Mouse (Mus musculus) liver, embryonic 15.5 days (tissue): ENCODE measurements around the gene Hist1h1c. TPM values are rescaled to one million over a fixed set of nuclear protein-coding genes. Genes with fewer than 3 reads are reported as not detected.
A peak's percentile ranks its signal among the peaks of the same experiment; 100 is the strongest.
"Not testable (repeated sequence)": the region's sequence is repeated elsewhere in the genome, so short reads cannot be mapped to it uniquely, and the experiment has no call there.

Experiments used
- ATAC-seq: fragments of 200-750 bp; cut with Nextera tagmentation; 2 replicates; pipeline ENCODE4 v1.8.0; 2017; ENCODE audit warnings: moderate number of reproducible peaks, mild to moderate bottlenecking, moderate library complexity; ENCODE audit not compliant: insufficient read depth
- H3K27ac ChIP-seq: fragments of 300-500 bp; sonication (generic); replicated peaks from 2 replicates; pipeline ENCODE4 v1.5.1; 2015; ENCODE audit warnings: mild to moderate bottlenecking, inconsistent platforms
- H3K27me3 ChIP-seq: fragments of 300-500 bp; sonication (generic); 2 replicates; pipeline ENCODE4 v1.6.1; 2015; ENCODE audit warnings: mild to moderate bottlenecking, inconsistent platforms
- H3K36me3 ChIP-seq: fragments of 300-500 bp; sonication (generic); replicated peaks from 2 replicates; pipeline ENCODE4 v1.6.1; 2015; ENCODE audit warnings: moderate library complexity, mild to moderate bottlenecking, inconsistent platforms
- H3K4me1 ChIP-seq: fragments of 300-500 bp; sonication (generic); replicated peaks from 2 replicates; pipeline ENCODE4 v1.6.1; 2015; ENCODE audit warnings: inconsistent platforms
- H3K4me2 ChIP-seq: fragments of 300-500 bp; sonication (generic); 2 replicates; pipeline ENCODE4 v1.6.1; 2015; ENCODE audit warnings: moderate library complexity, mild to moderate bottlenecking, inconsistent platforms
- H3K4me3 ChIP-seq: fragments of 300-500 bp; sonication (generic); replicated peaks from 2 replicates; pipeline ENCODE4 v1.5.1; 2015; ENCODE audit warnings: mild to moderate bottlenecking, inconsistent platforms
- H3K9ac ChIP-seq: fragments of 300-500 bp; sonication (generic); 2 replicates; pipeline ENCODE4 v1.6.1; 2015; ENCODE audit warnings: moderate library complexity, mild to moderate bottlenecking, inconsistent platforms
- H3K9me3 ChIP-seq: fragments of 300-500 bp; sonication (generic); replicated peaks from 2 replicates; pipeline ENCODE4 v1.6.1; 2016; ENCODE audit warnings: inconsistent platforms
- WGBS: fragments of 180-500 bp; shearing (Covaris S2); methylation state at CpG from one replicate; pipeline ENCODE4 v1.1.7; 2015; ENCODE audit warnings: mixed read lengths; ENCODE audit not compliant: insufficient replicate concordance; 5-methylcytosine and 5-hydroxymethylcytosine counted together
- polyA plus RNA-seq: library from polyadenylated mRNA; unstranded; fragments of >200 nt; fragmentation: Nextera tagmentation; extraction: Ambion mirVana; gene quantifications from 2 replicates; pipeline ENCODE4 v1.2.1, GENCODE M21; 2015

The Hist1h1c gene
- polyA plus RNA-seq, 1 experiment from 2014 or later = 85.5 TPM

- H3K27me3 ChIP-seq = no peaks in the 10 kb centered on the region
- peak within 1 kb of the TSS; percentile 74 for H3K9ac ChIP-seq
- peak within 1 kb of the TSS; percentile 99 for H3K27ac ChIP-seq
- H3K9me3 ChIP-seq = no peaks in the 10 kb centered on the region
- WGBS = 2% methylated on average over 34 of the region's 34 CpGs
- H3K4me1 ChIP-seq = peaks cover 50% of the 10 kb centered on the region
- peak; percentile 34 for ATAC-seq
- peak within 1 kb of the TSS; percentile 87 for H3K4me2 ChIP-seq
- no peaks in the 10 kb centered on the region for H3K36me3 ChIP-seq
- H3K4me3 ChIP-seq = peak within 1 kb of the TSS; percentile 61
Measured at GRCm38 (mm10) chr13:23763586-23764323, 25.1 kb downstream of the Hist1h1c start, which contains the start of gene Hist1h1a. Gene Hist1h1a (plus strand): TSS chr13:23763666.

GRCm38 (mm10) chr13:23764324-23765171, 25.9 kb downstream of the Hist1h1c start:
- Histone ChIP-seq H3K4me1 (peaks cover 42% of the 10 kb centered on the region), H3K9me3 (no peaks in the 10 kb centered on the region), H3K9ac (peak overlapping the region; percentile 74), H3K4me3 (peak overlapping the region; percentile 61), H3K36me3 (no peaks in the 10 kb centered on the region), H3K4me2 (peak overlapping the region; percentile 87), H3K27ac (peak overlapping the region; percentile 99), H3K27me3 (no peaks in the 10 kb centered on the region)
- WGBS = 22% methylated on average over 12 of the region's 12 CpGs
- no peak for ATAC-seq

GRCm38 (mm10) chr13:23765172-23765513, 26.5 kb downstream of the Hist1h1c start:
- H3K9ac ChIP-seq = peak overlapping the region; percentile 74
- peak overlapping the region; percentile 99 for H3K27ac ChIP-seq
- H3K9me3 ChIP-seq = no peaks in the 10 kb centered on the region
- 12% methylated on average over 1 of the region's 1 CpGs for WGBS
- no peaks in the 10 kb centered on the region for H3K27me3 ChIP-seq
- ATAC-seq = no peak
- peaks cover 38% of the 10 kb centered on the region for H3K4me1 ChIP-seq
- H3K4me3 ChIP-seq = peak overlapping the region; percentile 61
- peak overlapping the region; percentile 87 for H3K4me2 ChIP-seq
- H3K36me3 ChIP-seq = no peaks in the 10 kb centered on the region

- no peak for ATAC-seq
- Histone ChIP-seq H3K4me3 (no peak overlapping the region), H3K9ac (no peak overlapping the region), H3K27me3 (no peaks in the 10 kb centered on the region), H3K27ac (no peak overlapping the region), H3K4me1 (peaks cover 32% of the 10 kb centered on the region), H3K36me3 (no peaks in the 10 kb centered on the region), H3K9me3 (no peaks in the 10 kb centered on the region), H3K4me2 (no peak overlapping the region)
Measured at GRCm38 (mm10) chr13:23766772-23767171, 28.2 kb downstream of the Hist1h1c start.

- no peaks in the 10 kb centered on the region for H3K9me3 ChIP-seq
- no peaks in the 10 kb centered on the region for H3K36me3 ChIP-seq
- no peak overlapping the region for H3K4me2 ChIP-seq
- no peaks in the 10 kb centered on the region for H3K27me3 ChIP-seq
- no peak overlapping the region for H3K27ac ChIP-seq
- H3K4me1 ChIP-seq = peaks cover 39% of the 10 kb centered on the region
- no peak overlapping the region for H3K4me3 ChIP-seq
- WGBS = 29% methylated on average over 5 of the region's 5 CpGs
- no peak overlapping the region for H3K9ac ChIP-seq
- ATAC-seq = no peak
Measured at GRCm38 (mm10) chr13:23768834-23769397, 30.3 kb downstream of the Hist1h1c start.

- not testable (repeated sequence) for H3K36me3 ChIP-seq, ATAC-seq, H3K27ac ChIP-seq, H3K9me3 ChIP-seq, H3K4me2 ChIP-seq, H3K27me3 ChIP-seq, H3K9ac ChIP-seq, H3K4me3 ChIP-seq
- WGBS = 60% methylated on average over 2 of the region's 2 CpGs
- peaks cover 32% of the 10 kb centered on the region for H3K4me1 ChIP-seq
Measured at GRCm38 (mm10) chr13:23769613-23770012, 31.0 kb downstream of the Hist1h1c start, which contains the start of gene Trim38. Gene Trim38 (plus strand): TSS chr13:23769913.

- Histone ChIP-seq H3K4me1 (peaks cover 37% of the 10 kb centered on the region), H3K27me3 (no peaks in the 10 kb centered on the region), H3K36me3 (no peaks in the 10 kb centered on the region), H3K9me3 (no peaks in the 10 kb centered on the region), H3K4me2 (peak overlapping the region; percentile 64), H3K4me3 (peak overlapping the region; percentile 41), H3K27ac (peak overlapping the region; percentile 48), H3K9ac (peak overlapping the region; percentile 42; the same call in 1 of the 2 replicates)
- peak; percentile 93 for ATAC-seq
- 17% methylated on average over 21 of the region's 21 CpGs for WGBS
Measured at GRCm38 (mm10) chr13:23772561-23773313, 34.1 kb downstream of the Hist1h1c start.

- ATAC-seq = 0 out of 2 replicates have a peak, but pooled peaks have one; percentile 34
- peaks cover 30% of the 10 kb centered on the region for H3K4me1 ChIP-seq
- H3K36me3 ChIP-seq = no peaks in the 10 kb centered on the region
- H3K4me2 ChIP-seq = no peak overlapping the region
- H3K27me3 ChIP-seq = no peaks in the 10 kb centered on the region
- H3K27ac ChIP-seq = no peak overlapping the region
- no peak overlapping the region for H3K4me3 ChIP-seq
- 73% methylated on average over 7 of the region's 7 CpGs for WGBS
- no peak overlapping the region for H3K9ac ChIP-seq
- no peaks in the 10 kb centered on the region for H3K9me3 ChIP-seq
Measured at GRCm38 (mm10) chr13:23778339-23778738, 39.7 kb downstream of the Hist1h1c start.

GRCm38 (mm10) chr13:23779025-23779424, 40.4 kb downstream of the Hist1h1c start:
- whole genome bisulfite sequencing = 44% methylated on average over 4 of the region's 4 CpGs
- H3K4me1 ChIP-seq = peaks cover 24% of the 10 kb centered on the region
- H3K36me3 ChIP-seq = no peaks in the 10 kb centered on the region
- no peak overlapping the region for H3K4me2 ChIP-seq
- no peak for ATAC-seq
- H3K27ac ChIP-seq = no peak overlapping the region
- no peaks in the 10 kb centered on the region for H3K27me3 ChIP-seq
- H3K9ac ChIP-seq = no peak overlapping the region
- no peak overlapping the region for H3K4me3 ChIP-seq
- no peaks in the 10 kb centered on the region for H3K9me3 ChIP-seq
